Mouse (Mus musculus) thymus, adult 18-20 months (tissue): ENCODE data around the gene Arhgap22.

ENCODE experiments used
- DNase-seq, 2 experiments: peaks; one replicate each; pipeline ENCODE4 v3.0.0; 2022; ENCODE audit warnings: mixed read lengths in 2 of 2

Gene Arhgap22

DNA sequence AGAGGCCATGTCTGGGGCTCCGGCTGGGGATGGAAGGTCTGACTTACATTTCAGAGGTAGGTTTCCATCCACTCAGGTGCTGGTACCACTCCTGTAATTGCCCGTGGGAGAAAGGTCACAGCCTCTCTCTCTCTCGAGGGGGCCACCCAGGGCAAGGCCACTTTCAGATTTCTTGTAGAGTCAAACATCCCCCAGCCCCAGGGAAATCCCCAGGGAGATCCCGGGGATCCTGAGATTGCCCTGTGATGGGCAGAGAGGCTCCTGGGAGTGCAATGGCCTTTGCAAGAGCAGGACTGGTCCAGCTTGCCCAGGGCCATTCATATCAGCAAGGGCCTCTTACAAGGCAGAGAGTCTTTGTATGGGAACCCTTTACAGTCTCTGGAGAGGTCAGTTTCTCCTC is 120.6 kb downstream of the Arhgap22 start:
- no peak for DNase-seq

DNA sequence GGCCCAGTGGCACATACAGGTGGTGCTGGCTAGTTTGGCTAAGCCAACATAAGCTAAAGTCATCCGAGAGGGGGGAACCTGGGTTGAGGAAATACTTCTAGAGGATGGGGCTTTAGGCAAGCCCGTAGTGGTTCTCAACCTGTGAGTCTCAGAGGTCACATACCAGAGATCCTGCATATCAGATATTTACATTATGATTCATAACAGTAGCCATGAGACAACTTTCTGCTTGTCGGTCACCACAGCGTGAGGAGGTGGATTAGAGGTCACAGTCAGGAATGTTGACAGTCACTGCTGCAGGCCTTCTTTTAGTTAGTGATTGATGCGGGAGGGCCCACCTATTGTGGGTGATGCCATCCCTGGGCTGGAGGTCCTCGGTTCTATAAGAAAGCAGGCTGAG is 121.9 kb downstream of the Arhgap22 start:
- no peak for DNase-seq

DNA sequence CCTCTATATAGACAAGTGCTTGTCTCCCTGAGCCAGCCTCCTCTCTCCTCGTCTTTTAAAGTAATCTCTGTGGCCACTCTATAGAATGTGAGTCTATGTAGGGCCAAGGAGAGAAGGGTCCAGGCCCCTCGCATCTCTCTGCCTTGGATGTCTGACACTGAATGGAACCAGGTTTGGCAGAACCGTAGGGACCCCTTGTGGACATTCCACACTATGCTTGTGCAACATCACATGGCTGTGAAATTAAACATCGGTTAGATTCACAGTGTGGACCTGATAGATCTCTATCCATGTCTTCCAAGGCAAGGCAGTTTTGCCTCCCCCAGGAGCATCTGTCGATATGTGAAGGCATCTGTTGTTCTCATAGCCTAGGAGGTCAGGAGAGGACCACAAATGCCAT is 124.9 kb downstream of the Arhgap22 start:
- DNase-seq = no peak

DNA sequence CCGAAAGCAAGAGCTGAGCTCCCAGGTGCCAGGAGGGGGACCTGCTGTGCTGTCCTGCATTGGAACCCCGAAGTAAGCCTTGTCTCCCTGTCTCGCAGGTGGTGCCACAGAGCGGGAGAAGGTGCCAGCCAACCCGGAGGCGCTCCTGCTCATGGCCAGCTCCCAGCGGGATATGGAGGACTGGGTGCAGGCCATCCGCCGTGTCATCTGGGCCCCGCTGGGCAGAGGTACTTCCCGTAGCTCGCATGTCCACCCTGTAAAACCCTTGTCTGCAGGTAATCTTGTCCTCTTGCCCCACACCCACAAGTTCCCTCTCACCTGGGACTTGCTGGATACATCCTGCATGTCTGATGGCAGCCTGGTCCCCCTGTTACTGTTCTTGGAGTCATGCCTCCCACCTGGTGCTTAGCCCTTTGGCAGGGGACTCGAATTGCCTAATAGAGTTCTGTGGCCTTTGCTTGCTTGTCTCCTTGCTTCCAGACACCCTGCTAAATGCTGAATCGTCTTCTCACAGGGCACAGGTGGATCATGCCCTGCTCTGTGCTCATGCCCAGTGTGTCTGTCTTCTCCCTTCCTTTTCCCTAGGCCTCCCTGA is 129.4 kb downstream of the Arhgap22 start:
- no peak for DNase-seq

DNA sequence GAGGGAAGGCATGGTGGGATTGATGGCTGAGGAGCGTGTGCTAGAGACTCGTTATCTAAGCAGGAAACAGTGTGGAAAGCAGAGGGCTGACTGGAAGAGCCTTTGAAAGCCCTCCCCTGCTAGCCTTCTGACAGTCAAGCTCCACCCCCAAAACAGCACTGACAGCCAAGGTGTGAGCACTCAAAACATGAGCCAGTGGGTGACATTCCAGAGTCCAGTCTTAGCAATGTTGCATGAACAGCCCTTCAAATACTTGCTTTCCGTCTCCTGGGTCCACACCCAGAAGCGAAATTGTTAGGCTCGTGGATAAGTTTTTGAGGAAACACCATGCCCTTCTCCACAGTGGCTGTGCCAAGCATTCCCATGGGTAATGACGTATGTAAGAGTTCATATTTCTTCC is 132.7 kb downstream of the Arhgap22 start:
- DNase-seq = no peak

DNA sequence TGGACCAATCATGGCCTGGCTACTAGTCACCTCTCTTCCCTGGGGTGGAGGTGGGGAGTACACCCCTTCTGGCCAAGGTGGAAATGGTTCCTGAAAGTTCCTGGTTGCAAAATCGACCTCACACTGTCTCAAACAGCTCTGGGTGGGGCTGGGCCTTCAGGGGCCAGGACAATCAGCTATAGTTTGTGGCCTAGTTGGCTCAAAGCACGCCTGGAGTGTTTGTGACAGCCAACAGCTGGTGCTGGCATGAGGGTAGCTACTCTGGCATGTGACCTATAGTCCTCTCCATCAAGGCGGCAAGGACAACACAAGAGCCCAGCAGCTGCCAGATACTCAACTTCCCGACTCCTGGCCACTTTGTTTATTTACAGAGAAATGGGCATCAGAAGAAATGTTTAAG is 133.9 kb downstream of the Arhgap22 start:
- no peak for DNase-seq

DNA sequence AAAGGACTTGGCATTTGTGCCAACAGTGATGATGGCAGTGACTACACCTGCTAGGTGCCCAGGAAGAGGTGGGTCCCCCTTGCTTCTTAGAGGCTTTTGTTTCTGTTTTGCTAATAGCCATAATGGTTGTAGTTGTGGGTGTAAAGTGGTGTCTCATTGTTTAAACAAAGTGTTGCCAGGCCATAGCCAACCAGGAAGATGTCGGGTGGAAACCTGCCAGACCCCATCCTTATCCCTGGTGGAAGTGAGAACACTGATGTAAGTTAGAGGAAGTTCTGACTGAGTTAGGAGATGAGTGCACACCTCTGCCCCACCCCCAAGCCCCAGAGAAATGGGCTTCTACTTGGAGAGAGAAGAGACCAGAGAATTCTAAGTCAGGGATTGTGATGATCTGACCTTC is 134.3 kb downstream of the Arhgap22 start:
- no peak for DNase-seq

DNA sequence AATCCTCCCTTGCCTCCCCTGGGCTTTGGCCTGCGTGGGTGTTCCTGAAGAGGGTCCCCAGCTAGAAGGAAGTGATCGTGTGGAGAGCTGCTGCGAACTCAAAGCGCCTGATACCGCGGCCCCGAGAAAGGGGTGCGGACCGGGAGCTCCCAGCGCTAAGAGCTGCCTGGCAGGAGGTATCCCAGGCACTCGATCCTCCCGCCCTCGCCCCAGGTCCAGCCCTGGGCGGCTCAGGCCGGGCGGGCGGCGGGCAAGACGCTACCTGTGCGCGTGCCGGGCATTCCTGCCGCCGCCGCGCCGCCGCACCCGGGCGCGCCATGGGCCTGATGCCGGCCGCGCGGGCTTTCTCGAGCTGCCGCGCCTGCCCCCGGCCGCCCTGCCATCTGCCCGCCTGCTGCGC is 137.2 kb downstream of the Arhgap22 start:
- DNase-seq = no peak

DNA sequence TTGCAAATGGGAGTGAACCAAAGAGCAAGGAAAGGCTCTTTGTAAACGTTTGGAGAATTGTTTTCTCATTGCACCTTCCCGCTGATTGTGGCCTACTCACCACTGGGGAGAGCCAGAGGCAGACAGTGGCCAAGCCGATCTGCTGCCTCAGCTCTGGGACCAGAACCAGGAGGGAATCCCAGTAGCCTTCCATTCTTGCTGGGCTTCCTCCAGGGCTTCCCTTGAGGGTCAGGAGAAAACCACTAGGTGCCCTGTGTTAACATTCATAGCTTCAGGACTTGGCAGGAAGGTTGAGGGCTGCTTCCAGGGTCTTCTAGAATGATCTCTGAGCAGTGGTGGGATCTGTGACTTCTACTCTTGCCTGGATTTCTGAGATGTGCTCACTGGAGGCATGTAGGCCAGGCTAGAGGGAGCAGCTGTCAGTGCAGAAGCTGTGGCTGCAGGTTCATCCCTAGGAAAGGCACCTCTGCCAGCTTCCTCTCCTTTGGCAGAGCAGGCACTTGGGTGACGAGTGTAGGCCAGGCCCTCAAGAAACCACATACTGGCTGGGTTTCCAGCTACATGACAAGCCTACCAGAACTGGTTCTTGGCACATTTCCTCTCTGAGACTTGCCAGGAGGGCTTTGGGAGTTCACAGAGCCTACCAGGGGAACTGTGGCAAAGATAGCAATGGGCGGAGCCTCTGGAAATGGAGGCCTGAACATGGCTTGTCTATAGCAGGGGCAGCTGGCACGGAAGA is 138.3 kb downstream of the Arhgap22 start:
- no peak for DNase-seq

DNA sequence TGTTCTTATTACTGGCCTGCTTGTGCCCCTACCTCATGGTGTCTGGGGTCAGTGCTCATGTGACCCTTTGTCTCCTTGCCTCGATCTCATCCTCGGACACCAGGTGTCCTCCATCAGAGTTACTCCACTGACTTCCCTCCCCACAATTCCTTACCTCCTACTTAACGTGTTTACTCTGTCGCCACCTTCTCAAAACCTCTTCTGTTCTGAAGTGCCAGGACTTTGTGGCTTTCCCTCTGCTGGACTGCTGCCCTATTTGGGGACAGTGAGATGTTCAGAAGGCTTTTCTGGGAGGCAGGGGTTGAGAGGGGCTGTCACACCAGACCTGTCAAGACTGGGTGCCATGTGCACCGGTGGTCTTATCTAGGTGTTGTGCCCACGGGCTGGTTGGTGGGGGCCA is 139.1 kb downstream of the Arhgap22 start:
- DNase-seq = no peak

DNA sequence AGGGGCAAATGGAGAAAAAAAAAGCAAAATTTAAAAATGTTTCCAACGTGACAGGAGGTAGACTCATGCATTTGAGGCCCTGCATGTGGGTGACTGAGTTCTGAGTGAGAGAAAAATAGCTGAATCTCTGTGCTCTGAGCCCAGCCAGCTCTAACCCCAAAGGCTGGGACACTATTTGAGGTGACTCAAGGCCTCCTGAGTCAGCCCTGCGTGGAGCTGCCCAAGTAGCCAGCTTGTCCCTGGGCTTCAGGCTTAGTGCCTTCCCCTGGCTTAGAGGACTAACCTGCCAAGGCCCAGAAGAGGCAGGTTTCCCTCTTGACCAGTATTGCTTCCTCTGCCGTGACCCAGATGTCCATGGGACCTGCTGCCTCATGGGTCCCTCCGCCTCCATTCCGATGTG is 141.4 kb downstream of the Arhgap22 start:
- DNase-seq = no peak

DNA sequence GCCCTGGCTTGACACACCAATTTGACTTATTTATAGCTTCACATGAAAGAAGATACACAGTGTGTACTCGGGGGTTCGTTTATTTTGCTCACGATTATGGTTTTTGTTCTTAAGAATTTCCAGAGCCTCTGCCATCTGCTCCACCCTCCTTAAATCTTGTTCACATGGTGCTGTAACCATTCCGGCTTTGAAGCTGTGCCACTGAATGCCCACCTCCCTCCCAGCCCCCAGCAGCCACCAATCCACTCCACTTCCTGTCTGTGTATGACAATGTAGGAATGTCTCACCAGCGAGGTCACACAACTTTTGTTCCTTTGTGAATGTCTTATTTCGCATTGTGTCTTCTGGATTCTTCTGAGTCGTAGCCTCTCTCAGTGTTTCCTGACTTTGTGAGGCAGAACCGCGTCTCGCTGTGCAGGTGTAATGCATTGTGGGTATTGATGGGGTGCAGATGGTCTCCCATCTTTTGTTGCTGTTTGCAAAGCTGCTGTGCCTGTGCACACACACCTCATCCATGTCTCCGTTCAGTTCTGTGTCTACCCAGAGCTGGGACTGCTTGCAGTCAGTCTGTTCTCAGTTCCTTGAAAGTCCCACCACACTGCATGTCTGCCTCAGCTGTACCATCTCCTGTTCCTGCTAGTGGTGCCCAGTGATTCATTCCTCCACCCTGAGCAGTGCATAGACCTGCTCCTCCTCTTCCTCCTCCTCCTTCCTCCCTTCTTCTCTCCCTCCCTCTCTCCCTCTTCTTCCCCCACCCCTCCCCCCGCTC is 144.0 kb downstream of the Arhgap22 start:
- DNase-seq = no peak

DNA sequence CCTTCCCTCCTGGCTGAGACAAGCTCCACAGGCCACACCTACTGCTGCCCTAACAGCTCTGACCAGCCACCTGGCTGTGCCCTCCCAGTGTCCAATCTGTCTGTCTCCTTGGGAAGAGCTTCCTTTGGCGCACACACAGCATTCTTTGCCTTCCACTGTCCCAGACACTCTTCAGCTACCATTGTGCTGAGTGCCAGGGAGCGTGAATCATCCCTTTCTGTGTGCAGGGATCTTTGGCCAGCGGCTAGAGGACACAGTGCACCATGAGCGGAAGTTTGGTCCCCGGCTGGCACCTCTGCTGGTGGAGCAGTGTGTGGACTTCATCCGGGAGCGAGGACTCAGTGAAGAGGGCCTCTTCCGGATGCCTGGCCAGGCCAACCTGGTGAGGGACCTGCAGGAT is 145.1 kb downstream of the Arhgap22 start:
- no peak for DNase-seq

DNA sequence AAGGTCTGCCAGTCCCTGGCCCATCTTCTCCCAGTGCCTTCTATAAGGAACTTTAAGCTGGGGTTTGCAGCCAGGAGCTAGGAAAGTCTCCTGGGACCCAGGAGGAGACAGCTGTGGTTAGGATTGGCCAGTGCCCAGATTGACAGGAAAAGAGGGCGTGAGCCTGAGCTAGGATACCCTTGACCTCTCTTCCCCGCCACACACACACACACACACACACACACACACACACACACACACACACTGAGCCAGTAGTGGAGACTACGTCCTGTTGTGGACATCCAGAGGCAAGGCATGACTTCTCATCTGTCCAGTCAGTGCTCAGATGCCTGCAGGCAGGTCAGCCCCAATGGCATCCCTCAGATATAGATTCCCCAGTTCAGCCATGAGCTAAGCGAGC is 147.7 kb downstream of the Arhgap22 start:
- no peak for DNase-seq

DNA sequence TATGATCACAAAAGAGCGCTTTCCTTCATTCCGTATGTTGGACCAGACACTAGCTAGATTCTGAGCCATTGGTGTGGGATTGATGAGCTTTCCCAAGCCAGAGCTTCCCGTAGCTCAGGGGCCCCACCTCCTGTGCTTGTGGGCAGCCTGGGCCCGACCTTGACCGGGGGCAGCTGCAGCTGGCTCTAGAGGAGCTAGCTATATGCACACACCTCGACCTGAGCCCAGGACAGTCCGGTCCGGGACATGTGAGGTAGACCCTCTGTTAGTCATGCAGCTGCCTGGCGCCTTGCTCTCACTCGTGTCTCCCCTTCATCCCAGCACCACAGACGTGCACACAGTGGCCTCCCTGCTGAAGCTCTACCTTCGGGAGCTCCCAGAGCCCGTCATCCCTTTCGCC is 148.3 kb downstream of the Arhgap22 start:
- no peak for DNase-seq

DNA sequence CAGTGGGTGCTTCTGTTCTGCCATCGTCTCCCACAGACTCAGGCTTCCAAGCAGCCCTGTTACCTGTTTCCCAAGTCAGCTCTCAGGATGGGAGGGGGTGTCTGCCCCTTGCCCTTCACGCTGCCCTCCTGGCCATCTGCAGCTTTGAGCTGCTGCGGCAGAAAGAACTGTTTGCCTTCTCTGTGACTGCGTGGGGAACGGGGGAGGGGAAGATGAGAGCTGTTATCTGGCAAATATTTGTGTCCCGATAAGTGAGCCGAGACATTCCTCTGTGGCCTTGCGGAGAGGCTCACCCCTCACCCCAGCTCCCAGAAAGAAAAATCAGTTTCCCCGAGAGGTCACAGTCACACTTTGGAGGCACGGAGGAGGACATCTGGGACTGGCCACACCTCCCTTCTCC is 149.0 kb downstream of the Arhgap22 start:
- DNase-seq = no peak

DNA sequence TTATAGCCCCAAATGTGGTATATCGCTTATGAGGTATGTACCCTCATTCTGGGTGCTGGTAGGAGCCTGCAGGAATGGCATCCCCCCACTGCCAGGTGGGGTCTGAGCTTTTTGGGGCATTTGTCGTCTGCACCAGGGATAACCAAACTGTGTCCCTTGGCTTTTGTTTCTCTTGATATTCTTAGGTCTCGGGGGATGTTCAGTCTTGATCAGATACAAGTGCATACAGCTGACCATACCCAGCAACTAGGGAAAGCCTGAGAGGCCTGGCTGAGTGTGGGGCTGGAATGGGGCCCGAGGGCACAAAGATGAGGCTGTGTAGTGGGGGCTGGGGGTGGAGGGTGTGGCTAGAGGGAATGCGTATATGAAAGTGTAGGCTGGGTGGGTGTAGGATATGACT is 149.8 kb downstream of the Arhgap22 start:
- no peak for DNase-seq

DNA sequence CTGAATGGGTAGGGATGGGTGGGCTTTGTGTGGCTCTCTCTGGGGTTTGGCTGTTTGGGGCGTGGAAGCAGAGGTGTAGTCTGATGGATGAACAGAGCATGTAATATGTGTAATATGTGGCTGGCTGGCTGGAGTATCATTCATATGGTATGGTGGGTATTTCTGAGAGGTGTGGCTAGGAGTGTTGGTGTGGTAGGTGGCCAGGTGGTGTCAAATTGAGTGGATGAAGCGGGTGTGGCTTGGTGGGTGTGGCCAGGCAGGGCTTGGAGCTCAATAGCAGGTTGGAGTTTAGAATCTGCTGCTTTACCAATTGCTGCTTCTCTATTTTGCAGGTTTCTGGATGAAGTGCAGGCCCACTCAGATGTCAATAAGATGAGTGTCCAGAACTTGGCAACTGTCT is 150.2 kb downstream of the Arhgap22 start:
- DNase-seq = no peak

DNA sequence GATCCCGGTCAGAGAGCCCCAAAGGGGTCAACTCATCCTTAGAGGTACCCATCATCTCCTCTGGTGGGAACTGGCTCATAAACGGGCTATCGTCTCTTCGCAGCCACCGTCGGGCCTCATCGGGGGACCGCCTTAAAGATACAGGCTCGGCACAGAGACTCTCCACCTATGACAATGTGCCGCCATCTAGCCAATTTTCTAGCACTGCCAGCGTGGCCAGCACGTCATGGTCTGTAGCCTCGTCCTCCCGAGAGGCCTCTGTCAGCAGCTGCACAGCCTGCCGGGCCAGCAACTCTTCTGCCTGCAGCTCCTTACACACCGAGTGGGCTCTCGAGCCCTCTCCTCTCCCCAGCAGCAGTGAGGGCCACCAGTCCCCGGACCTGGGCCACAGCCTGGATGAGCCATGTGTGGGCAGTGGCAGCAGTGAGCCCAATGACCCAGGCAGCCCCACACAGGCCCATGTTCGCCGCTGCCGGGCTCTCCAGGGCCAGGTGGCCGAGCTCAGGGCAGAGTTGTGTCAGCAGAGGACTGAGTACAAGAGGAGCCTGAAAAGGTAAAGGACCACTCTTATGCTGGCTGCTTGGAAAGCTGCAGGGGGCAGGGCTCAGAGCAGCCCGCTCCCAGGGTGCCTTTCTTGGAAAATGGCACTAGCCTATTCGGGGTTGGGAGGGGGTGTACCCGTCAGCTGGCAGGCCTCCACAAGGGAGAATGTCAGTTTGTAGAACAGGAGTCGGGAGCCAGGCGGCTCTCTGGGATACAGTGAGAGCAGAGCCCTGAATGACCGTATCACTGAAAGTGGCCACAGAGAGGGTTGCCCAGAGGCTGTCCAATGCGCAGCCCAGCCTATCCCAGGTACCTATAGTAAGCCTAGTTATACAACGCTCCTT is 153.3 kb downstream of the Arhgap22 start:
- DNase-seq = no peak

DNA sequence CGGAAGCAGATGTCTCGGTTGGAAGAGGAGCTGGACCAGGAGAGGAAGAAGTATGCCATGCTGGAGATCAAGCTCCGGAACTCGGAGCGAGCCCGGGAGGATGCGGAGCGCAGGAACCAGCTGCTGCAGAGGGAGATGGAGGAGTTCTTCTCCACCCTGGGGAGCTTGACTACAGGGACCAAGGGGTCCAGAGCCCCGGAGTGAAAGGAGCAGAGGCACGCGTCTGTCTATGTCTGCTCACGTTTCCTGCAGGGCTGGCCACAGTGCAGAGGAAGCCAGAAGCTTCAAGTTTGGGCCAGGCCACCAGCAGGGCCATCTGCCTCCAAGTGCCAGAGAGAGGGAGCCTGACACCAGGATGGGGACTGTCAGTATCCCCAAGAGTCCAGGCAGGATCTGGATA is 155.5 kb downstream of the Arhgap22 start:
- DNase-seq = no peak

DNA sequence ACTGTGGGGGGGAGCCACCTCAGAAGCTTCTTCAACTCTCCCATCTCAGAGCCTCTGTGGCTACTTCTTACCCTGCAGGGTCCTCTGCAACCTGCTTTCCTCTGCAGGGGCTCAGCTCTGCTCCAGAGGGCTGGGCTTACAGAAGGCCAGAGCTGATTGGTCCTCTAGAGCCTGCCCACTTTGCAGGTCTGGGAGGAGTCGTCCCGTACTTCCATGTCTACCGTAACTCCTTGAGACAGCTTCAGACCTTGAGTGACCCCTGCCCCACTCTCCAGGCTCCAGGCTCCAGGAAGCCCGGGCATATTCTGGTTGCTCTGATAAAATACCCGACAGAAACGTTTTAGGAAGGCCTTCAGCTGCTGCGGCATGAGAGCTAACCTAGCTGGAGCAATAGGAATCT is 156.2 kb downstream of the Arhgap22 start:
- DNase-seq = no peak

DNA sequence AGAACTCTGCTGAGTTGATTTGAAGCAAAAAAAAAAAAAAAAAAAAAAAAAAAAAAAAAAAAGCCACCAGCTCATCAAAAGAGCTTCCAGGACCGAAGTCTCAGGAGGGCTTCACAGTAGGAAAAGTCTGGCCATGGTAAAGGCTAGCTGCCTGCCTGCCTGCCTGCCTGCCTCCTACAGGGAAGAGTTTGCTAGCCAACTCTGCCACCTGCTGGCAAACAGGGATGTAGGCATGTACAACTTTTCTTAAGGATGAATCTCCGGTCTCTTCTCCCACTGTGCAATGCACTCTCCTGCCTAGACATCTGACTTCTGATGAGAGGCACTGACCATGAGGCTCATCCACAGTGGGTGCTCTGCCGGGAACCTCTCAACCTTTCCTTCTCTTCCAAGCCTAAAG is 157.4 kb downstream of the Arhgap22 start:
- DNase-seq = no peak

DNA sequence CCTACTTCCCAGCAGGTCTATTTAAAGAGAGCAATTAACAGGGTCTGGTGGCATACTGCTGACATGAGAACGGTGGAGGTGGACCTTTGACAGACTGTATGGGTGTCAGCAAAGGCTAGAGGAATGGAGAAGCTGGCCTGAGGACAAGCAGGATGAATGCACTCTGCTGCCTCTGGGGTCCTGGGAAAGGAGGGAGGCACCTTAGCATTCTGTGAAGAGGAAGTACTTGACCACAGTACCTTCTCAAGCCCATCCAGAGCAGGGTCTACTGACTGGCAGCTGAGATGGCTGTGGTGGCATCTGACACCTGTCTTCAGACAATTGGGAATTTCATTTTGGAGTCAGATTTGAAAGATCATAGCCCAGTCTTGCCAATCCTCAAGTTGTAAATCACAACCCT is 159.4 kb downstream of the Arhgap22 start:
- DNase-seq = no peak
